Comparison of ENCODE assay signal across 2 mouse cellular contexts in genomic region chr7:25792966-25793365, GRCm38 (mm10). TPM values are rescaled to one million over a fixed set of nuclear protein-coding genes. Genes with fewer than 3 reads are reported as not detected.
"Had no signal": no experiment of that assay in that cellular context is flagged by ENCODE, and none has a peak within 500 bp of the region (broad histone marks: within the 10 kb centered on the region; RNA-seq: fewer than 3 reads in every experiment).

No protein-coding gene starts in this region.

RNA-seq across cellular contexts. Expression of gene Cyp2s1, which starts 23.7 kb away (rescaled TPM):
- total RNA-seq: granulocyte monocyte progenitor cell, adult 5-6 weeks had no signal
- polyA plus RNA-seq: erythroblast, embryonic 14.5 days had no signal
